In the genomic region with DNA sequence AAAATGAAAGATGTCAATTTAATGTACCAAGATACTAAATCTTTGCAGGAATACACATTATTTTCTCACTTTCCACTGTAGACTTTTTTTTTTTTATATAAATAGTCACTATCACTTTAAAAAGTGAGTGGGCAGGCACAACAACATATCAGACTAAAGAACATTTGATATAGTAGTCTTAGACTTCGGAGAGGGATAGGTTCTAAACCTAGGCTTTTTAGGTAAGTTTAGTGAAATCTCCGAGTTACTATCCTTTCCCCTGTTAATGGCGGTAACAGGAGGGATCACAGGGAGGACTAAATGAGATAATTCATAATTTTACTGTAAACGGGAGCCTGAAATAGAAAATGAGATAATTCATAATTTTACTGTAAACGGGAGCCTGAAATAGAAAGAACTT, we compare ENCODE assay signal across 8 mouse cellular contexts. TPM values are rescaled to one million over a fixed set of nuclear protein-coding genes. Genes with fewer than 3 reads are reported as not detected.
DNase-seq lines count a peak whose midpoint lies in the region; ATAC-seq and TF ChIP-seq lines count a peak whose summit lies in the region.

No protein-coding gene starts in this region.

- peak overlapping the region; percentile 81 for H3K4me3 ChIP-seq in heart, embryonic 13.5 days
- peak overlapping the region in 1 of 2 experiments; percentile 90; a peak in 2 of 4 replicates for H3K4me3 ChIP-seq in MEL (ENCODE audit: control insufficient read depth in 1 of 2, insufficient read depth in 1 of 2, low read depth in 2 of 2, low read length in 2 of 2)
- H3K4me3 ChIP-seq in hindbrain, embryonic 10.5 days = peak overlapping the region; percentile 67
- peak overlapping the region; percentile 82 for H3K4me3 ChIP-seq in liver, postnatal 0 days (ENCODE audit: low read depth, low read length)
- no peak overlapping the region for H3K4me3 ChIP-seq in thymus, adult 2 months (ENCODE audit: control insufficient read depth, insufficient read depth, low read length)

- no peaks in the 10 kb centered on the region for H3K27me3 ChIP-seq in heart, embryonic 13.5 days (replicated peaks)
- H3K27me3 ChIP-seq in MEL (ENCODE audit: control insufficient read depth in 1 of 2, insufficient read depth in 2 of 2, low read length in 2 of 2) = peaks cover 0 to 2% of the 10 kb centered on the region in 2 experiments; a peak in 1 of 4 replicates
- H3K27me3 ChIP-seq in hindbrain, embryonic 10.5 days (ENCODE audit: insufficient read depth, poor library complexity, severe bottlenecking) = no peaks in the 10 kb centered on the region
- H3K27me3 ChIP-seq in liver, postnatal 0 days (ENCODE audit: insufficient read depth, low read length) = no peaks in the 10 kb centered on the region
- H3K27me3 ChIP-seq in thymus, adult 2 months (ENCODE audit: control insufficient read depth, insufficient read depth, low read length) = no peaks in the 10 kb centered on the region

- no peak for TF ChIP-seq RAD21 in MEL (IDR thresholded peaks at IDR 0.05; ENCODE audit: low read depth, low read length)

- TF ChIP-seq POLR2A in MEL (IDR thresholded peaks at IDR 0.05; ENCODE audit: control insufficient read depth in 1 of 2, insufficient read depth in 1 of 2, low read depth in 1 of 2, low read length in 2 of 2, poor library complexity in 1 of 2) = no peak
- no peak for TF ChIP-seq POLR2A in thymus, adult 2 months (IDR thresholded peaks at IDR 0.05; ENCODE audit: control insufficient read depth, extremely low read depth, insufficient read depth, low read length, poor library complexity)

- no peak overlapping the region for H3K9ac ChIP-seq in heart, embryonic 13.5 days
- no peak overlapping the region for H3K9ac ChIP-seq in MEL (ENCODE audit: control insufficient read depth, low read depth, low read length, poor library complexity, severe bottlenecking)
- H3K9ac ChIP-seq in liver, postnatal 0 days (replicated peaks) = no peak overlapping the region

- H3K9me3 ChIP-seq in heart, embryonic 13.5 days = no peaks in the 10 kb centered on the region
- no peaks in the 10 kb centered on the region for H3K9me3 ChIP-seq in MEL (replicated peaks; ENCODE audit: insufficient read depth, low read length)
- no peaks in the 10 kb centered on the region for H3K9me3 ChIP-seq in hindbrain, embryonic 10.5 days
- H3K9me3 ChIP-seq in liver, postnatal 0 days (ENCODE audit: low read length) = no peaks in the 10 kb centered on the region

- TF ChIP-seq CTCF in MEL (IDR thresholded peaks at IDR 0.05 in 2 of 3, conservative IDR thresholded peaks at IDR 0.05 in 1 of 3; ENCODE audit: control insufficient read depth in 1 of 3, insufficient read depth in 1 of 3, low read depth in 2 of 3, low read length in 3 of 3, poor library complexity in 1 of 3, severe bottlenecking in 1 of 3) = no peak
- TF ChIP-seq CTCF in liver, postnatal 0 days (IDR thresholded peaks at IDR 0.05; ENCODE audit: low read depth) = no peak
- TF ChIP-seq CTCF in thymus, adult 2 months (IDR thresholded peaks at IDR 0.05; ENCODE audit: borderline replicate concordance, control insufficient read depth, extremely low read depth, insufficient read depth, low read length, poor library complexity) = no peak

- DNase-seq in heart, postnatal 36 days = no peak
- DNase-seq in MEL (ENCODE audit: low read depth, low spot score) = no peak
- no peak for DNase-seq in hindbrain, embryonic 10.5 days (ENCODE audit: low spot score)
- DNase-seq in liver, postnatal 0 days = no peak
- no peak for DNase-seq in thymus, adult 2 months
- no peak for DNase-seq in left cerebral cortex, postnatal 4 days
- DNase-seq in ovary, postnatal 10 days (ENCODE audit: low spot score) = no peak

- intact Hi-C loops in heart, postnatal 36 days (cut with DNase I) = no loop called here
- intact Hi-C loops in left cerebral cortex, postnatal 4 days (cut with DNase I) = no loop called here

- ATAC-seq in heart, embryonic 13.5 days (ENCODE audit: extremely low read depth, insufficient number of reproducible peaks, low FRiP score, low TSS enrichment) = no peak
- 0 out of 2 replicates have a peak, but pooled peaks have one; percentile 3 for ATAC-seq in liver, postnatal 0 days

- peaks cover 2% of the 10 kb centered on the region; the same call in 1 of the 2 replicates for H3K79me2 ChIP-seq in MEL (ENCODE audit: control insufficient read depth, insufficient read depth, low read length, poor library complexity)

- 34% methylated on average over 5 of the region's 5 CpGs for WGBS in heart, embryonic 13.5 days
- 50% methylated on average over 5 of the region's 5 CpGs for WGBS in hindbrain, embryonic 10.5 days
- WGBS in liver, postnatal 0 days (ENCODE audit: insufficient replicate concordance) = 39% methylated on average over 5 of the region's 5 CpGs
- WGBS in thymus, adult 2 months = 50% methylated on average over 5 of the region's 5 CpGs

- H3K4me1 ChIP-seq in heart, embryonic 13.5 days = peaks cover 8% of the 10 kb centered on the region
- peaks cover 0 to 2% of the 10 kb centered on the region in 2 experiments; a peak in 1 of 4 replicates for H3K4me1 ChIP-seq in MEL (ENCODE audit: control insufficient read depth in 1 of 2, insufficient read depth in 2 of 2, low read length in 2 of 2)
- H3K4me1 ChIP-seq in hindbrain, embryonic 10.5 days (replicated peaks) = peaks cover 10% of the 10 kb centered on the region; the same call in 1 of the 2 replicates
- H3K4me1 ChIP-seq in liver, postnatal 0 days (ENCODE audit: insufficient read depth) = peaks cover 3% of the 10 kb centered on the region; the same call in 1 of the 2 replicates
- 0 out of 2 replicates have a peak, but pooled peaks cover 3% of the 10 kb centered on the region for H3K4me1 ChIP-seq in thymus, adult 2 months (replicated peaks; ENCODE audit: control insufficient read depth, insufficient read depth, low read length)

- TF ChIP-seq EP300 in MEL (IDR thresholded peaks at IDR 0.05; ENCODE audit: low read depth in 1 of 2, low read length in 2 of 2) = no peak
- TF ChIP-seq EP300 in liver, postnatal 0 days (IDR thresholded peaks at IDR 0.05; ENCODE audit: low read depth) = no peak

- H3K27ac ChIP-seq in heart, embryonic 13.5 days (replicated peaks) = no peak overlapping the region
- H3K27ac ChIP-seq in MEL (ENCODE audit: control insufficient read depth, low read depth, low read length) = no peak overlapping the region
- no peak overlapping the region for H3K27ac ChIP-seq in hindbrain, embryonic 10.5 days
- H3K27ac ChIP-seq in liver, postnatal 0 days (ENCODE audit: low read depth) = no peak overlapping the region
- no peak overlapping the region for H3K27ac ChIP-seq in thymus, adult 2 months (ENCODE audit: control insufficient read depth, insufficient read depth, low read length)

- H3K4me2 ChIP-seq in heart, embryonic 13.5 days = peak overlapping the region; percentile 78
- H3K4me2 ChIP-seq in liver, postnatal 0 days (ENCODE audit: low read depth, low read length) = peak overlapping the region; percentile 74; the same call in 1 of the 2 replicates

- H3K36me3 ChIP-seq in heart, embryonic 13.5 days = no peaks in the 10 kb centered on the region
- H3K36me3 ChIP-seq in MEL (ENCODE audit: control insufficient read depth in 1 of 2, insufficient read depth in 2 of 2, low read length in 2 of 2) = peaks cover 0 to 4% of the 10 kb centered on the region in 2 experiments; a peak in 2 of 4 replicates
- no peaks in the 10 kb centered on the region for H3K36me3 ChIP-seq in hindbrain, embryonic 10.5 days
- H3K36me3 ChIP-seq in liver, postnatal 0 days (replicated peaks; ENCODE audit: insufficient read depth, low read length) = no peaks in the 10 kb centered on the region
- H3K36me3 ChIP-seq in thymus, adult 2 months (ENCODE audit: control insufficient read depth, insufficient read depth, low read length) = no peaks in the 10 kb centered on the region

TF ChIP-seq in MEL, 35 proteins besides CTCF, POLR2A, EP300 and RAD21:
- TF ChIP-seq ZNF384 (IDR thresholded peaks at IDR 0.05; ENCODE audit: low read depth, low read length) (peak; percentile 54), TBP (IDR thresholded peaks at IDR 0.05; ENCODE audit: low read depth, low read length) (no peak)

RNA-seq across cellular contexts. Expression of a gene that starts 0.4 kb away (rescaled TPM):
- polyA plus RNA-seq in heart, embryonic 13.5 days (2015; fragmentation: Nextera tagmentation; extraction: Ambion mirVana) = 41.5 and 43.0 TPM in 2 replicates
- 10 to 100 TPM; 33.1 to 35.1 TPM for total RNA-seq in heart, postnatal 36 days (2021)
- 24.0 and 27.2 TPM in 2 replicates for total RNA-seq in MEL (2012; rRNA removed)
- polyA plus RNA-seq in MEL (2012; ENCODE audit: insufficient read depth in 1 of 2, insufficient read length in 2 of 2, low read depth in 1 of 2, low replicate concordance in 2 of 2, missing spikeins in 1 of 2) = 10 to 100 TPM in 1 of 2 experiments, not detected in 1; 26.0 TPM
- polyA plus RNA-seq in hindbrain, embryonic 10.5 days (2016; fragmentation: Nextera tagmentation; extraction: Ambion mirVana) = 70.9 and 74.1 TPM in 2 replicates
- 16.7 and 17.0 TPM in 2 replicates for polyA plus RNA-seq in liver, postnatal 0 days (2015; fragmentation: Nextera tagmentation; extraction: Ambion mirVana)
- polyA plus RNA-seq in thymus, adult 2 months (2012; rRNA removed) = 14.1 and 18.8 TPM in 2 replicates
- total RNA-seq in left cerebral cortex, postnatal 4 days (2021) = 100 to 1,000 TPM; 119 to 124 TPM
